Mouse (Mus musculus) gastrocnemius, postnatal 36 days (tissue): ENCODE results near the gene Errfi1. TPM values are rescaled to one million over a fixed set of nuclear protein-coding genes. Genes with fewer than 3 reads are reported as not detected.

Experiments used
- DNase-seq, 2 experiments: peaks; one replicate each; pipeline ENCODE4 v3.0.0; 2022
- intact Hi-C: fragments of 180-260 bp; cut with DNase I; formaldehyde crosslinking; loops from one replicate; pipeline ENCODE4 v1.15.1; 2025
- long read RNA-seq, 2 experiments: library from polyadenylated mRNA; stranded (forward); transcript quantifications; one replicate each; pipeline ENCODE4 v2.0.0; 2021
- total RNA-seq, 2 experiments: library from RNA; stranded (reverse); gene quantifications; 2 replicates each; pipeline ENCODE4 v1.2.3; 2021

The Errfi1 gene
- 10 to 100 TPM; 18.2 to 29.9 TPM for total RNA-seq
- long read RNA-seq, experiment 1, transcript Errfi1-201 (4 exons, 3,043 nt) = major isoform, 25 of 52 reads
- long read RNA-seq, experiment 1, transcript Errfi1-203 (2 exons, 546 nt) = minor isoform, 14 of 52 reads
- long read RNA-seq, experiment 1, partial matches to known transcripts = 1 of 52 reads
- long read RNA-seq, experiment 1, other reads (novel, unspliced or antisense) = 12 of 52 reads
- long read RNA-seq, experiment 2, transcript Errfi1-203 (2 exons, 546 nt) = minor isoform, 16 of 106 reads
- long read RNA-seq, experiment 2, transcript Errfi1-201 (4 exons, 3,043 nt) = major isoform, 67 of 106 reads
- long read RNA-seq, experiment 2, partial matches to known transcripts = 1 of 106 reads
- long read RNA-seq, experiment 2, other reads (novel, unspliced or antisense) = 22 of 106 reads

GRCm38 (mm10) chr4:150853680-150854461, at the start of gene Errfi1:
Gene Errfi1, plus strand, starts transcription at chr4:150853919.
- DNase-seq = no peak
- intact Hi-C loops = no loop called here

GRCm38 (mm10) chr4:150804204-150804603, 49.5 kb upstream of the Errfi1 start:
- intact Hi-C loops = no loop called here
- no peak for DNase-seq

GRCm38 (mm10) chr4:150807727-150808470, 45.8 kb upstream of the Errfi1 start:
- no peak for DNase-seq

GRCm38 (mm10) chr4:150808471-150808847, 45.3 kb upstream of the Errfi1 start:
- intact Hi-C loops = no loop called here
- DNase-seq = no peak

More at GRCm38 (mm10) chr4:150807727-150808470, 45.8 kb upstream of the Errfi1 start:
- intact Hi-C loops = no loop called here

- intact Hi-C loops = no loop called here
Observed at GRCm38 (mm10) chr4:150809323-150809722, 44.4 kb upstream of the Errfi1 start.

GRCm38 (mm10) chr4:150815144-150815543, 38.6 kb upstream of the Errfi1 start:
- intact Hi-C loops = no loop called here
- DNase-seq = no peak

More at GRCm38 (mm10) chr4:150809323-150809722, 44.4 kb upstream of the Errfi1 start:
- no peak for DNase-seq

GRCm38 (mm10) chr4:150816414-150816951, 37.2 kb upstream of the Errfi1 start:
- intact Hi-C loops = no loop called here
- no peak for DNase-seq

GRCm38 (mm10) chr4:150819126-150819910, 34.4 kb upstream of the Errfi1 start:
- peak in 1 of 2 experiments; percentile 58 for DNase-seq
- intact Hi-C loops = no loop called here

GRCm38 (mm10) chr4:150821381-150821780, 32.3 kb upstream of the Errfi1 start:
- intact Hi-C loops = no loop called here

GRCm38 (mm10) chr4:150822624-150823023, 31.1 kb upstream of the Errfi1 start:
- DNase-seq = no peak
- intact Hi-C loops = no loop called here

More at GRCm38 (mm10) chr4:150821381-150821780, 32.3 kb upstream of the Errfi1 start:
- DNase-seq = no peak

- intact Hi-C loops = no loop called here
Observed at GRCm38 (mm10) chr4:150823614-150824480, 29.9 kb upstream of the Errfi1 start.

GRCm38 (mm10) chr4:150824877-150825276, 28.8 kb upstream of the Errfi1 start:
- DNase-seq = no peak
- intact Hi-C loops = no loop called here

More at GRCm38 (mm10) chr4:150823614-150824480, 29.9 kb upstream of the Errfi1 start:
- DNase-seq = no peak

GRCm38 (mm10) chr4:150825531-150825930, 28.2 kb upstream of the Errfi1 start:
- intact Hi-C loops = no loop called here
- DNase-seq = no peak

GRCm38 (mm10) chr4:150831321-150831720, 22.4 kb upstream of the Errfi1 start:
- DNase-seq = no peak
- intact Hi-C loops = no loop called here

- DNase-seq = no peak
- intact Hi-C loops = no loop called here
Observed at GRCm38 (mm10) chr4:150831941-150832340, 21.8 kb upstream of the Errfi1 start.

GRCm38 (mm10) chr4:150835163-150835562, 18.6 kb upstream of the Errfi1 start:
- no peak for DNase-seq
- intact Hi-C loops = no loop called here

GRCm38 (mm10) chr4:150836258-150836657, 17.5 kb upstream of the Errfi1 start:
- intact Hi-C loops = no loop called here
- DNase-seq = no peak

GRCm38 (mm10) chr4:150836961-150837360, 16.8 kb upstream of the Errfi1 start:
- intact Hi-C loops = no loop called here

GRCm38 (mm10) chr4:150837458-150837857, 16.3 kb upstream of the Errfi1 start:
- DNase-seq = peak; percentile 50 to 51
- intact Hi-C loops = no loop called here

More at GRCm38 (mm10) chr4:150836961-150837360, 16.8 kb upstream of the Errfi1 start:
- DNase-seq = no peak
